ENCODE assay signal across 20 mouse cellular contexts in the genomic region with DNA sequence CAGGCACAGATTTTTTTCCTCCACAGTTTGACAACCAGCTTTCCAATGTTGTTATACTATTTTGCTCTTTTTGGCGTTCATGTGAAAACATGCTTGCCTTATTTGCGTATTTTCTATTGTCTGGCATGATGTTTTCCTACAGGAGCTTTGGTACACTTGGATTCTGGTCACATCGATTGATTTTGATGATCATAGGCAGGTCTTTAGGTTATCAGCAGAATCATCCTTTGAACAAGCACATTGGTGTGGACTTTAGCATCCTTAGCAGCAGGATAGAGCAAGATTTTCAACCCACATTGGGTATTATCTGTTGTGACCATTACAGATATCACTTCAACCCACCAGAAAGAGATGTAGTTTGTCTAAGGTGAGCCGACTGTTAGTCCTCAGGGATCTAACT.
"Had no signal": no experiment of that assay in that cellular context is flagged by ENCODE, and none has a peak within 500 bp of the region (broad histone marks: within the 10 kb centered on the region; RNA-seq: fewer than 3 reads in every experiment).

No protein-coding gene starts in this region.

- H3K27ac ChIP-seq: lung, embryonic 15.5 days; macrophage; midbrain, embryonic 12.5 days; neural tube, embryonic 13.5 days; neural tube, embryonic 15.5 days had no signal

- H3K4me3 ChIP-seq: lung, embryonic 15.5 days; megakaryocyte, embryonic 14.5 days; midbrain, embryonic 12.5 days; myocyte; neural tube, embryonic 13.5 days; neural tube, embryonic 15.5 days had no signal

- H3K27me3 ChIP-seq: lung, embryonic 15.5 days; megakaryocyte, embryonic 14.5 days; midbrain, embryonic 12.5 days; neural tube, embryonic 13.5 days; neural tube, embryonic 15.5 days had no signal

- H3K9ac ChIP-seq: lung, embryonic 15.5 days; midbrain, embryonic 12.5 days; neural tube, embryonic 13.5 days; neural tube, embryonic 15.5 days had no signal

- DNase-seq: lung, adult 2 months; lung, postnatal 14 days; lung, postnatal 36 days; midbrain, embryonic 14.5 days; right cerebral cortex, adult 18-20 months; right cerebral cortex, postnatal 25 days; right cerebral cortex, postnatal 4 days; spleen, adult 18-20 months; thymus, adult 18-20 months; thymus, postnatal 14 days; thymus, postnatal 36 days had no signal

- H3K36me3 ChIP-seq: lung, embryonic 15.5 days; midbrain, embryonic 12.5 days; neural tube, embryonic 13.5 days; neural tube, embryonic 15.5 days had no signal

- H3K4me1 ChIP-seq: neural tube, embryonic 15.5 days had no signal

- H3K4me2 ChIP-seq: lung, embryonic 15.5 days; midbrain, embryonic 12.5 days; neural tube, embryonic 13.5 days; neural tube, embryonic 15.5 days had no signal

- H3K9me3 ChIP-seq: lung, embryonic 15.5 days; megakaryocyte, embryonic 14.5 days; midbrain, embryonic 12.5 days; neural tube, embryonic 13.5 days; neural tube, embryonic 15.5 days had no signal

- ATAC-seq: lung, postnatal 0 days; midbrain, embryonic 16.5 days had no signal
